Mouse (Mus musculus) left cerebral cortex, postnatal 25 days (tissue): ENCODE measurements around the gene Prap1. TPM values are rescaled to one million over a fixed set of nuclear protein-coding genes. Genes with fewer than 3 reads are reported as not detected.
A peak's percentile ranks its signal among the peaks of the same experiment; 100 is the strongest.

Experiments
- DNase-seq, 2 experiments: peaks; one replicate each; pipeline ENCODE4 v3.0.0; 2022; ENCODE audit warnings: low spot score in 2 of 2, mixed read lengths in 1 of 2
- intact Hi-C: fragments of 180-260 bp; cut with DNase I; formaldehyde crosslinking; loops from one replicate; pipeline ENCODE4 v1.15.1; 2025
- total RNA-seq, 2 experiments: library from RNA; stranded (reverse); gene quantifications; 2 replicates each; pipeline ENCODE4 v1.2.3; 2021

The Prap1 gene
- total RNA-seq = not detected

- DNase-seq = no peak
- intact Hi-C loops = no loop called here
Measured at GRCm38 (mm10) chr7:140092924-140093528, at the start of gene Prap1. Gene Prap1 (plus strand): TSS chr7:140093395.

- no peak for DNase-seq
- intact Hi-C loops = no loop called here
Measured at GRCm38 (mm10) chr7:140045546-140045945, 47.6 kb upstream of the Prap1 start.

DNA sequence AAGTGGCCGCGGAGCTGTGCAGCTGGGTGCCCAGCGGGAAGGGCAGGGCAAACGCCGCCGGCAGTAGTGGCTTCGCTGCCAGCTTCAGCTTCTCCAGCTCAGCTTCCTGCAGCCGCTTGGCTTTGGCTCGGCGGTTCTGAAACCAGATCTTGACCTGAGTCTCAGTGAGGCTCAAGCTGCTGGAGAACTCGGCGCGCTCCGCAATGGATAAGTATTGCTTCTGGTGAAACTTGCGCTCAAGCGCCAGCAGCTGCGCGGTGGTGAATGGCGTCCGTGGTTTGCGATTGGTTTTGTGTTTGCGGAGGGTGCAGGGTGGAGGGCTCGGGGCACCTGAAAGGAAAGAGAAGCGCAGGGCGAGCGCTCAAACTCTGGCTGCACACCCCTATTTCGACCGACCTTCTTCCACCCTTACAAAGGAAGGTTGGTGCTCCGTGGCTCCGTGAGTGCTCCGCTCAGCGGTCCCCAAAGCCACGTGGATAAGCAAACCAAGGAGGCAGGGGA is 45.3 kb upstream of the Prap1 start:
- intact Hi-C loops = no loop called here
- peak in 1 of 2 experiments; percentile 23 for DNase-seq

GRCm38 (mm10) chr7:140048361-140049114 is 44.7 kb upstream of the Prap1 start, which contains the start of gene Msx3:
Gene Msx3 (minus strand): TSS chr7:140049089.
- intact Hi-C loops = no loop called here
- no peak for DNase-seq

- intact Hi-C loops = no loop called here
- peak; percentile 20 to 25 for DNase-seq
Measured at GRCm38 (mm10) chr7:140049115-140049689, 44.0 kb upstream of the Prap1 start.

DNA sequence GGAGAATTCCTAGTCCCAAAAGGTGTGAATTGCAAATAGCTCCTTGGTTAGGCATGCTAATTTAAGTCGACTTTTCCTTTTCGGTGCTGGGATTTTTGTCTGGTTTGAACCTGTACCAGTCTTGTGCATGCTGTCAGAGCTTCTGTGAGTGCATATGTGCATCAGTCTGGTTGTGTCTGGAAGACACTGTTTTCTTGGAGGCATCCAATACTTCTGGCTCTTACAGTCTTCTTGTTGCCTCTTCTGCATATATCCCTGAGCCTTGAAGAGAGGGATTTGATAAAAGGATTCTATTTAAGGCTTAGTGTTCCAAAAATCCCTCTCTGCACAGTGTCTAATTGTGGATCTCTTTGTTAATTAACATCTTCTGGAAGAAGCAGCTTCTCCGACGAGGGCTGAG is 39.1 kb upstream of the Prap1 start:
- intact Hi-C loops = no loop called here
- peak in 1 of 2 experiments; percentile 53 for DNase-seq

- intact Hi-C loops = no loop called here
- DNase-seq = no peak
Measured at GRCm38 (mm10) chr7:140057413-140058407, 35.5 kb upstream of the Prap1 start.

DNA sequence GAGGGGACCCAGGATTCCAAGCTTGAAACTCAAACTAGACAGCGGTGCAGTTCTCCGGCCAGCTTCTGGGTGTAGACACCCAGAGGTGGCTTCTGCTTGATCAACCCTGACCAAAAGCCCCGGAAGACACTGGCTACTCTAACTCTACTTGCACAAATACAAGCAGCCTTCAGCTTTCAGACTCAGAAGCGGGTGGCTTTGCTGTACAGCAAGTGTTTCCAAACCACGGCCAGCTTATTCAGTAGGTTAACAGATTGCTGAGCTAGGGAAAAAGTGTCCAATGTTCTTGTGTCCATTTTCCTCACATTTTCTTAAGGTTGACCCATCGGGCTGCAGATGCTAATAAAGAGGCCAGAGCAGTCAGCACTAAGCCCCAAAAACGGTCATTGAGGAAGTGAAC is 34.7 kb upstream of the Prap1 start:
- no peak for DNase-seq
- intact Hi-C loops = no loop called here

GRCm38 (mm10) chr7:140059601-140060000 is 33.6 kb upstream of the Prap1 start:
- no peak for DNase-seq
- intact Hi-C loops = no loop called here

- intact Hi-C loops = loop anchor here (2.0 to 5.0 kb wide), 2 partner anchors 412 to 444 kb away; no protein-coding TSS in a partner anchor
- DNase-seq = no peak
Measured at GRCm38 (mm10) chr7:140060936-140061831, 32.0 kb upstream of the Prap1 start.

DNA sequence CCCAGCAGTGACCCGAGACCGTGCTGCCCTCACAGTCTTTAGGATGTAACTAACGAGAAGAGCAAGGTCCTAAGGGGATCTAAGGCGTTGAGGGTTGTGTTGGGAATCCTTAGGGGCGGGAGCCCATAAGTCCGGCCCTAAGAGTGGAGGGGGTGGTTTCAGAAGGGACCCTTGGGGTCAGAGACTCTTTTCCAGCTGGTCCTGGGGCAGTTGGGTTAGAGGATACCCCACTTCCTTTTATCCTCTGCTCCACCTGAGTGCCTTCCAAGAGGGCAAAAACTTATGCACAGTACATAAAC is 31.4 kb upstream of the Prap1 start:
- intact Hi-C loops = loop anchor here (2.0 to 5.0 kb wide), 3 partner anchors 93 to 444 kb away; no protein-coding TSS in a partner anchor
- no peak for DNase-seq

- intact Hi-C loops = loop anchor here (2.0 to 5.0 kb wide), 2 partner anchors 94 to 445 kb away; no protein-coding TSS in a partner anchor
- no peak for DNase-seq
Measured at GRCm38 (mm10) chr7:140062307-140062706, 30.9 kb upstream of the Prap1 start.

DNA sequence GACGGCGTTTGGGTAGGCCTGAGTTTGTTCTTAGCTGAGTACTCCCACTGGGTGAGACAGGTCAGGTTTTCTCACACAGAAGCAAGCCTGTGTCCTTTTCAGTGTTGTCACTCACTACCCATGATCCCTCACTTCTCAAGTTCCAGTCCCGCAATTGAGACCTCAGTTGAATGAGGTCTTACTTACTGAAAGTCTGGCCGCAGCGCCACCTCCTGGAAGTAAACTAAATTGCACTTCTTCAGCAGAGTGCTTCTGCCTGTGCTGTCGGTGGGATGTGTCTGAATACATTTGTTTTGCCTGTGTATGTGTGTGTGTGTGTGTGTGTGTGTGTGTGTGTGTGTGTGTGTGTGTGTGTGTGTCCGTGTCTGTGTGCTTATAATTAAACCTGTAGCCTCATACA is 30.1 kb upstream of the Prap1 start:
- intact Hi-C loops = loop anchor here (2.0 to 5.0 kb wide), 2 partner anchors 94 to 446 kb away; no protein-coding TSS in a partner anchor
- peak; percentile 71 to 82 for DNase-seq

GRCm38 (mm10) chr7:140067397-140067796 is 25.8 kb upstream of the Prap1 start:
- intact Hi-C loops = no loop called here
- DNase-seq = no peak

- DNase-seq = no peak
- intact Hi-C loops = no loop called here
Measured at GRCm38 (mm10) chr7:140070042-140070711, 23.0 kb upstream of the Prap1 start.

DNA sequence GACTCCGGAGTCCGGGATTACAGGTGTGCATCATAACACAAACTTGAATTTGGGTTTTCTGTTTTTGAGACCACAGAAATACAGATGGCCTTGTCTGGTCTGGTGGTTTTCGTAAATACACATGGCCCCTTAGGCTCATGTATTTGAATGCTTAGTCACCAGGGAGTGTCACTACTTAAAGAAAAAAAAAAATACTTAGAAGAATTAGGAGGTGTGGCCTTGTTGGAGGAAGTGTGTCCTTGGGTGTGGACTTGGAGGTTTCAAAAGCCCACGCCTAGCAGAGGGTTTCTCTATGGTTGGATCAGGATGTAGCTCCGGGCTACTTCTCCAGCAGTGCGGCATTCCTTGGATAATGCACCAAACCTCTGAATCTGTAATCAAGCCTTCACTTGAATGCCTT is 15.5 kb upstream of the Prap1 start:
- no peak for DNase-seq
- intact Hi-C loops = loop anchor here (1.0 kb wide), 2 partner anchors 64 to 751 kb away; no protein-coding TSS in a partner anchor

GRCm38 (mm10) chr7:140078711-140079110 is 14.5 kb upstream of the Prap1 start:
- peak; percentile 64 to 82 for DNase-seq
- intact Hi-C loops = loop anchor here (1.0 kb wide), 2 partner anchors 63 to 750 kb away; no protein-coding TSS in a partner anchor
